Mouse (Mus musculus) megakaryocyte, embryonic 14.5 days (primary cell): ENCODE results near the gene Lgals3bp.

ENCODE experiments used
- FLI1 ChIP-seq: IDR thresholded peaks from 2 replicates; pipeline ENCODE4 v1.6.1; 2012; ENCODE audit warnings: low read length, inconsistent platforms, mixed read lengths
- GATA1 ChIP-seq: IDR thresholded peaks from 3 replicates; pipeline ENCODE4 v1.6.1; 2012; ENCODE audit warnings: mixed read lengths, low read length, inconsistent platforms, borderline replicate concordance

DNA sequence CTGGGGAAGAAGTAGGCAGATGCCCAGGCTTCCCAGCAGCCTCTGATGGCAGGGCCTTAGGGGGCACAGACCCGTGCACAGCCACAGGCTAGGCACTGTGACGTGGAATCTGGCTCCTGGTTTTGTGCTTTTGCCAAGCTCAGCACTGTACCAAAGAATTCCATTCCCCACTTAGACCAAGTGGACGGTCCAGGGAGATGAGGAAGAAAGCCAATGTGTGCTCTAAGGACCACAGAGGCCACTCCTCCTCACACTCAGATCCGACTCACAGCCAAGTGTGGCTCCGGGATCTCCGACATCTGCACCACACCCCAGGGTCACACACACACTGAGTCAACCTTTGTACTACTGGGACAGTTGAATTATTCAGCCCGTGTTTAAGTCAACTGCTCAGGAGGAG lies 14.2 kb upstream of the Lgals3bp start:
- TF ChIP-seq GATA1 (no peak), FLI1 (no peak)
